Mouse (Mus musculus) G1E (cell line): Measurements from ENCODE around the gene Arpp19. TPM values are rescaled to one million over a fixed set of nuclear protein-coding genes. Genes with fewer than 3 reads are reported as not detected.

ENCODE experiments used
- ATAC-seq: 2 replicates; pipeline ENCODE4 v1.8.0; 2016; ENCODE audit warnings: mild to moderate bottlenecking; ENCODE audit not compliant: insufficient number of reproducible peaks, poor library complexity, low FRiP score, severe bottlenecking; ENCODE audit errors: extremely low read depth
- DNase-seq: peaks from one replicate; pipeline ENCODE4 v3.0.0; 2012; ENCODE audit warnings: low spot score
- H3K27me3 ChIP-seq: 2 replicates; pipeline ENCODE4 v1.6.1; 2012; ENCODE audit warnings: mild to moderate bottlenecking, low read length, inconsistent platforms; ENCODE audit not compliant: insufficient read depth
- H3K36me3 ChIP-seq: replicated peaks from 2 replicates; pipeline ENCODE3; 2012; ENCODE audit warnings: mild to moderate bottlenecking, inconsistent platforms
- H3K4me1 ChIP-seq: 2 replicates; pipeline ENCODE4 v1.6.1; 2012; ENCODE audit warnings: low read depth, low read length, inconsistent platforms, mixed read lengths; ENCODE audit not compliant: insufficient read depth
- H3K4me3 ChIP-seq: 2 replicates; pipeline ENCODE4 v1.5.1; 2012; ENCODE audit warnings: low read depth, mild to moderate bottlenecking, inconsistent platforms, low read length, moderate library complexity, mixed read lengths
- H3K9me3 ChIP-seq: replicated peaks from 2 replicates; pipeline ENCODE4 v1.6.1; 2012; ENCODE audit warnings: inconsistent platforms
- CTCF ChIP-seq: IDR thresholded peaks from 2 replicates; pipeline ENCODE4 v1.5.1; 2012; ENCODE audit warnings: low read depth, low read length, inconsistent platforms, mixed read lengths
- GATA1 ChIP-seq: IDR thresholded peaks from 2 replicates; pipeline ENCODE4 v1.6.1; 2012; ENCODE audit warnings: borderline replicate concordance, low read length, inconsistent platforms, mixed read lengths
- GATA2 ChIP-seq: IDR thresholded peaks from 2 replicates; pipeline ENCODE4 v1.6.1; 2012; ENCODE audit warnings: low read depth, low read length, inconsistent platforms, borderline replicate concordance
- POLR2AphosphoS5 ChIP-seq: IDR thresholded peaks from 2 replicates; pipeline ENCODE4 v1.6.1; 2012; ENCODE audit warnings: low read depth, low read length, inconsistent platforms; ENCODE audit not compliant: insufficient replicate concordance
- TAL1 ChIP-seq: conservative IDR thresholded peaks from 2 replicates; pipeline ENCODE4 v1.6.1; 2012; ENCODE audit warnings: low read depth, low read length, inconsistent platforms, mixed read lengths
- polyA plus RNA-seq: library from polyadenylated mRNA; stranded (reverse); fragments of >175 nt; gene quantifications from 2 replicates; pipeline ENCODE4 v1.2.3, GENCODE M21; 2012
- total RNA-seq, 2 experiments: library from RNA; stranded (forward) in 1 of 2; stranded (reverse) in 1 of 2; fragments of 200-1000 nt in 1 of 2; fragments of >200 nt in 1 of 2; fragmentation: Nextera tagmentation in 1 of 2; gene quantifications; 2 replicates each; pipeline ENCODE4 v1.2.3; 2014 to 2017

Arpp19 gene
- total and polyA plus RNA-seq, 3 experiments: 71.2 to 219 (median 76.8) TPM

- no peaks in the 10 kb centered on the region for H3K9me3 ChIP-seq
- H3K4me1 ChIP-seq: peaks cover 4% of the 10 kb centered on the region; the same call in 1 of the 2 replicates
- H3K36me3 ChIP-seq: no peaks in the 10 kb centered on the region
- no peak for ATAC-seq
- TF ChIP-seq GATA2 (no peak), CTCF (no peak), GATA1 (no peak), POLR2AphosphoS5 (no peak), TAL1 (no peak)
- H3K27me3 ChIP-seq: no peaks in the 10 kb centered on the region; the same call in 1 of the 2 replicates
- DNase-seq: no peak
- H3K4me3 ChIP-seq: no peak overlapping the region
These were observed 4.3 kb upstream of the Arpp19 start for GRCm38 (mm10) chr9:75033141-75033540.

- no peak for ATAC-seq
- H3K4me1 ChIP-seq: peaks cover 10% of the 10 kb centered on the region
- no peak overlapping the region for H3K4me3 ChIP-seq
- no peaks in the 10 kb centered on the region; the same call in 1 of the 2 replicates for H3K27me3 ChIP-seq
- no peak for DNase-seq
- H3K9me3 ChIP-seq: no peaks in the 10 kb centered on the region
- peaks cover 4% of the 10 kb centered on the region for H3K36me3 ChIP-seq
- no peak for TF ChIP-seq GATA1
- TF ChIP-seq TAL1: no peak
- TF ChIP-seq GATA2: no peak
- no peak for TF ChIP-seq CTCF
- no peak for TF ChIP-seq POLR2AphosphoS5
These were observed 2.7 kb upstream of the Arpp19 start for GRCm38 (mm10) chr9:75034691-75035090.

GRCm38 (mm10) chr9:75035944-75036343, 1.5 kb upstream of the Arpp19 start:
- Histone ChIP-seq H3K9me3 (no peaks in the 10 kb centered on the region), H3K4me1 (peaks cover 17% of the 10 kb centered on the region), H3K4me3 (no peak overlapping the region), H3K27me3 (no peaks in the 10 kb centered on the region; the same call in 1 of the 2 replicates), H3K36me3 (peaks cover 12% of the 10 kb centered on the region)
- ATAC-seq: no peak
- no peak for DNase-seq
- no peak for TF ChIP-seq TAL1
- TF ChIP-seq POLR2AphosphoS5: no peak
- TF ChIP-seq CTCF: no peak
- TF ChIP-seq GATA1: no peak
- TF ChIP-seq GATA2: no peak

- no peak for DNase-seq
- TF ChIP-seq TAL1 (no peak), GATA2 (no peak), POLR2AphosphoS5 (no peak), GATA1 (no peak), CTCF (no peak)
- no peaks in the 10 kb centered on the region for H3K9me3 ChIP-seq
- H3K4me3 ChIP-seq: peak overlapping the region; percentile 87
- H3K4me1 ChIP-seq: peaks cover 23% of the 10 kb centered on the region
- H3K36me3 ChIP-seq: peaks cover 28% of the 10 kb centered on the region
- H3K27me3 ChIP-seq: no peaks in the 10 kb centered on the region; the same call in 1 of the 2 replicates
- no peak for ATAC-seq
These were observed 909 bp downstream of the Arpp19 start for GRCm38 (mm10) chr9:75038357-75038688.

GRCm38 (mm10) chr9:75040566-75040965, 3.2 kb downstream of the Arpp19 start:
- Histone ChIP-seq H3K4me1 (peaks cover 34% of the 10 kb centered on the region), H3K9me3 (no peaks in the 10 kb centered on the region), H3K27me3 (no peaks in the 10 kb centered on the region), H3K36me3 (peaks cover 38% of the 10 kb centered on the region), H3K4me3 (no peak overlapping the region)
- DNase-seq: no peak
- ATAC-seq: no peak
- TF ChIP-seq TAL1: no peak
- no peak for TF ChIP-seq POLR2AphosphoS5
- TF ChIP-seq GATA1: no peak
- no peak for TF ChIP-seq GATA2
- TF ChIP-seq CTCF: no peak

- ATAC-seq (no peak), DNase-seq (no peak)
- H3K9me3 ChIP-seq: no peaks in the 10 kb centered on the region
- no peak overlapping the region for H3K4me3 ChIP-seq
- no peak for TF ChIP-seq GATA2
- TF ChIP-seq POLR2AphosphoS5: no peak
- no peak for TF ChIP-seq GATA1
- TF ChIP-seq TAL1: no peak
- TF ChIP-seq CTCF: no peak
- H3K36me3 ChIP-seq: peaks cover 51% of the 10 kb centered on the region
- H3K27me3 ChIP-seq: no peaks in the 10 kb centered on the region
- H3K4me1 ChIP-seq: peaks cover 37% of the 10 kb centered on the region
These were observed 4.6 kb downstream of the Arpp19 start for GRCm38 (mm10) chr9:75041840-75042525.

- peaks cover 36% of the 10 kb centered on the region for H3K4me1 ChIP-seq
- no peak for TF ChIP-seq CTCF
- no peak for TF ChIP-seq TAL1
- TF ChIP-seq GATA1: no peak
- no peak for TF ChIP-seq GATA2
- no peak for TF ChIP-seq POLR2AphosphoS5
- no peak for ATAC-seq
- peaks cover 59% of the 10 kb centered on the region for H3K36me3 ChIP-seq
- H3K9me3 ChIP-seq: no peaks in the 10 kb centered on the region
- H3K27me3 ChIP-seq: no peaks in the 10 kb centered on the region
- H3K4me3 ChIP-seq: no peak overlapping the region
- DNase-seq: no peak
These were observed 5.8 kb downstream of the Arpp19 start for GRCm38 (mm10) chr9:75043191-75043590.
